Mouse (Mus musculus): ENCODE data around the gene Sgca. TPM values are rescaled to one million over a fixed set of nuclear protein-coding genes. Genes with fewer than 3 reads are reported as not detected.

The Sgca gene
- polyA plus RNA-seq, 1 experiment from 2014 or later, result 0.20 TPM

- H3K4me3 ChIP-seq, result no peak overlapping the region
- peaks cover 17% of the 10 kb centered on the region for H3K4me1 ChIP-seq
- 91% methylated on average over 12 of the region's 12 CpGs for WGBS
- no peak for DNase-seq (ENCODE audit: low spot score)
- no peak overlapping the region for H3K27ac ChIP-seq (replicated peaks)
- H3K9me3 ChIP-seq (replicated peaks), result peaks cover 2% of the 10 kb centered on the region; the same call in 1 of the 2 replicates
- H3K27me3 ChIP-seq (ENCODE audit: low read depth, poor library complexity, severe bottlenecking), result peaks cover 35% of the 10 kb centered on the region
- peaks cover 3% of the 10 kb centered on the region; the same call in 1 of the 2 replicates for H3K36me3 ChIP-seq
These were observed 30.9 kb downstream of the Sgca start for GRCm38 (mm10) chr11:94945236-94945635.

GRCm38 (mm10) chr11:94944295-94944694 lies 31.8 kb downstream of the Sgca start:
- WGBS, result 21% methylated on average over 8 of the region's 8 CpGs
- Histone ChIP-seq H3K27ac (replicated peaks) (no peak overlapping the region), H3K27me3 (ENCODE audit: low read depth, poor library complexity, severe bottlenecking) (peaks cover 42% of the 10 kb centered on the region), H3K36me3 (no peaks in the 10 kb centered on the region), H3K4me3 (no peak overlapping the region), H3K4me1 (peaks cover 17% of the 10 kb centered on the region), H3K9me3 (replicated peaks) (no peaks in the 10 kb centered on the region)
- no peak for DNase-seq (ENCODE audit: low spot score)

- DNase-seq (ENCODE audit: low spot score), result no peak
- Histone ChIP-seq H3K4me1 (peaks cover 11% of the 10 kb centered on the region), H3K36me3 (no peaks in the 10 kb centered on the region), H3K27me3 (ENCODE audit: low read depth, poor library complexity, severe bottlenecking) (peaks cover 54% of the 10 kb centered on the region), H3K9me3 (replicated peaks) (no peaks in the 10 kb centered on the region), H3K27ac (replicated peaks) (no peak overlapping the region; the same call in 1 of the 2 replicates), H3K4me3 (no peak overlapping the region)
- WGBS, result 82% methylated on average over 15 of the region's 15 CpGs
These were observed 33.1 kb downstream of the Sgca start for GRCm38 (mm10) chr11:94943054-94943453.

- no peak for DNase-seq (ENCODE audit: low spot score)
- Histone ChIP-seq H3K4me3 (no peak overlapping the region), H3K9me3 (replicated peaks) (no peaks in the 10 kb centered on the region), H3K4me1 (peaks cover 18% of the 10 kb centered on the region), H3K36me3 (no peaks in the 10 kb centered on the region), H3K27me3 (ENCODE audit: low read depth, poor library complexity, severe bottlenecking) (peaks cover 60% of the 10 kb centered on the region), H3K27ac (replicated peaks) (no peak overlapping the region; the same call in 1 of the 2 replicates)
- WGBS, result 54% methylated on average over 13 of the region's 13 CpGs
These were observed 33.7 kb downstream of the Sgca start for GRCm38 (mm10) chr11:94942282-94943023.

GRCm38 (mm10) chr11:94941776-94942175 lies 34.4 kb downstream of the Sgca start:
- no peak for DNase-seq (ENCODE audit: low spot score)
- WGBS, result 83% methylated on average over 8 of the region's 8 CpGs
- Histone ChIP-seq H3K27ac (replicated peaks) (no peak overlapping the region), H3K4me3 (no peak overlapping the region), H3K27me3 (ENCODE audit: low read depth, poor library complexity, severe bottlenecking) (peaks cover 65% of the 10 kb centered on the region), H3K36me3 (no peaks in the 10 kb centered on the region), H3K9me3 (replicated peaks) (no peaks in the 10 kb centered on the region), H3K4me1 (peaks cover 23% of the 10 kb centered on the region)

GRCm38 (mm10) chr11:94941121-94941520 lies 35.0 kb downstream of the Sgca start:
- H3K4me3 ChIP-seq, result no peak overlapping the region
- H3K27ac ChIP-seq (replicated peaks), result no peak overlapping the region
- peaks cover 71% of the 10 kb centered on the region for H3K27me3 ChIP-seq (ENCODE audit: low read depth, poor library complexity, severe bottlenecking)
- WGBS, result 38% methylated on average over 9 of the region's 9 CpGs
- H3K4me1 ChIP-seq, result peaks cover 29% of the 10 kb centered on the region
- H3K36me3 ChIP-seq, result no peaks in the 10 kb centered on the region
- no peaks in the 10 kb centered on the region for H3K9me3 ChIP-seq (replicated peaks)
- DNase-seq (ENCODE audit: low spot score), result no peak

- Histone ChIP-seq H3K9me3 (replicated peaks) (no peaks in the 10 kb centered on the region), H3K36me3 (no peaks in the 10 kb centered on the region), H3K4me3 (no peak overlapping the region), H3K4me1 (peaks cover 30% of the 10 kb centered on the region), H3K27me3 (ENCODE audit: low read depth, poor library complexity, severe bottlenecking) (peaks cover 90% of the 10 kb centered on the region), H3K27ac (replicated peaks) (no peak overlapping the region)
- WGBS, result 24% methylated on average over 4 of the region's 4 CpGs
- DNase-seq (ENCODE audit: low spot score), result peak; percentile 68
These were observed 36.8 kb downstream of the Sgca start for GRCm38 (mm10) chr11:94939280-94939679.

- no peak for DNase-seq (ENCODE audit: low spot score)
- peaks cover 34% of the 10 kb centered on the region for H3K4me1 ChIP-seq
- peaks cover 96% of the 10 kb centered on the region for H3K27me3 ChIP-seq (ENCODE audit: low read depth, poor library complexity, severe bottlenecking)
- H3K9me3 ChIP-seq (replicated peaks), result no peaks in the 10 kb centered on the region
- H3K36me3 ChIP-seq, result no peaks in the 10 kb centered on the region
- no peak overlapping the region for H3K27ac ChIP-seq (replicated peaks)
- H3K4me3 ChIP-seq, result no peak overlapping the region
- 24% methylated on average over 9 of the region's 9 CpGs for WGBS
These were observed 37.8 kb downstream of the Sgca start for GRCm38 (mm10) chr11:94938296-94938695.

GRCm38 (mm10) chr11:94937787-94938186 lies 38.3 kb downstream of the Sgca start:
- Histone ChIP-seq H3K27ac (replicated peaks) (no peak overlapping the region), H3K4me3 (peak overlapping the region; percentile 54), H3K36me3 (no peaks in the 10 kb centered on the region), H3K4me1 (peaks cover 36% of the 10 kb centered on the region), H3K9me3 (replicated peaks) (no peaks in the 10 kb centered on the region), H3K27me3 (ENCODE audit: low read depth, poor library complexity, severe bottlenecking) (peaks cover 96% of the 10 kb centered on the region)
- 4% methylated on average over 15 of the region's 15 CpGs for WGBS
- no peak for DNase-seq (ENCODE audit: low spot score)

GRCm38 (mm10) chr11:94937335-94937781 lies 38.8 kb downstream of the Sgca start:
- no peak overlapping the region for H3K27ac ChIP-seq (replicated peaks)
- H3K27me3 ChIP-seq (ENCODE audit: low read depth, poor library complexity, severe bottlenecking), result peaks cover 96% of the 10 kb centered on the region
- 1% methylated on average over 18 of the region's 18 CpGs for WGBS
- H3K9me3 ChIP-seq (replicated peaks), result no peaks in the 10 kb centered on the region
- peak overlapping the region; percentile 54 for H3K4me3 ChIP-seq
- H3K36me3 ChIP-seq, result no peaks in the 10 kb centered on the region
- H3K4me1 ChIP-seq, result peaks cover 36% of the 10 kb centered on the region
- DNase-seq (ENCODE audit: low spot score), result no peak

- Histone ChIP-seq H3K9me3 (replicated peaks) (no peaks in the 10 kb centered on the region), H3K27ac (replicated peaks) (no peak overlapping the region; the same call in 1 of the 2 replicates), H3K27me3 (ENCODE audit: low read depth, poor library complexity, severe bottlenecking) (peaks cover 96% of the 10 kb centered on the region), H3K4me3 (peak overlapping the region; percentile 54), H3K36me3 (no peaks in the 10 kb centered on the region), H3K4me1 (peaks cover 36% of the 10 kb centered on the region)
- DNase-seq (ENCODE audit: low spot score), result peak; percentile 88
- WGBS, result under 1% methylated on average over 17 of the region's 17 CpGs
These were observed 39.3 kb downstream of the Sgca start for GRCm38 (mm10) chr11:94936851-94937295.

- WGBS, result 15% methylated on average over 19 of the region's 19 CpGs
- Histone ChIP-seq H3K36me3 (no peaks in the 10 kb centered on the region), H3K27me3 (ENCODE audit: low read depth, poor library complexity, severe bottlenecking) (peaks cover 95% of the 10 kb centered on the region), H3K4me1 (peaks cover 36% of the 10 kb centered on the region), H3K27ac (replicated peaks) (no peak within 1 kb of the TSS; the same call in 1 of the 2 replicates), H3K9me3 (replicated peaks) (no peaks in the 10 kb centered on the region), H3K4me3 (peak within 1 kb of the TSS; percentile 54)
- DNase-seq (ENCODE audit: low spot score), result peak; percentile 43
These were observed 40.1 kb downstream of the Sgca start, which contains the start of gene Col1a1 for GRCm38 (mm10) chr11:94936045-94936444. Gene Col1a1 (plus strand): TSS chr11:94936224.

- no peak overlapping the region for H3K27ac ChIP-seq (replicated peaks)
- peaks cover 45% of the 10 kb centered on the region for H3K4me1 ChIP-seq
- WGBS, result 37% methylated on average over 11 of the region's 11 CpGs
- DNase-seq (ENCODE audit: low spot score), result no peak
- no peaks in the 10 kb centered on the region for H3K9me3 ChIP-seq (replicated peaks)
- no peak overlapping the region for H3K4me3 ChIP-seq
- H3K36me3 ChIP-seq, result no peaks in the 10 kb centered on the region
- H3K27me3 ChIP-seq (ENCODE audit: low read depth, poor library complexity, severe bottlenecking), result peaks cover 97% of the 10 kb centered on the region
These were observed 41.6 kb downstream of the Sgca start for GRCm38 (mm10) chr11:94934526-94934925.
